Mouse (Mus musculus) kidney, adult 2 months (tissue): Measurements from ENCODE around the gene Wdr66.

Experiments used
- CTCF ChIP-seq: fragments of 200-500 bp; conservative IDR thresholded peaks from 2 replicates; pipeline ENCODE4 v1.5.1; 2011; ENCODE audit warnings: low read depth, mild to moderate bottlenecking, control low read depth, low read length, moderate library complexity, mixed read lengths; ENCODE audit not compliant: insufficient read depth, insufficient read length
- POLR2A ChIP-seq: fragments of 200-500 bp; IDR thresholded peaks from one replicate; pipeline ENCODE4 v1.6.1; 2011; ENCODE audit warnings: low read depth, low read length, control low read depth

DNA sequence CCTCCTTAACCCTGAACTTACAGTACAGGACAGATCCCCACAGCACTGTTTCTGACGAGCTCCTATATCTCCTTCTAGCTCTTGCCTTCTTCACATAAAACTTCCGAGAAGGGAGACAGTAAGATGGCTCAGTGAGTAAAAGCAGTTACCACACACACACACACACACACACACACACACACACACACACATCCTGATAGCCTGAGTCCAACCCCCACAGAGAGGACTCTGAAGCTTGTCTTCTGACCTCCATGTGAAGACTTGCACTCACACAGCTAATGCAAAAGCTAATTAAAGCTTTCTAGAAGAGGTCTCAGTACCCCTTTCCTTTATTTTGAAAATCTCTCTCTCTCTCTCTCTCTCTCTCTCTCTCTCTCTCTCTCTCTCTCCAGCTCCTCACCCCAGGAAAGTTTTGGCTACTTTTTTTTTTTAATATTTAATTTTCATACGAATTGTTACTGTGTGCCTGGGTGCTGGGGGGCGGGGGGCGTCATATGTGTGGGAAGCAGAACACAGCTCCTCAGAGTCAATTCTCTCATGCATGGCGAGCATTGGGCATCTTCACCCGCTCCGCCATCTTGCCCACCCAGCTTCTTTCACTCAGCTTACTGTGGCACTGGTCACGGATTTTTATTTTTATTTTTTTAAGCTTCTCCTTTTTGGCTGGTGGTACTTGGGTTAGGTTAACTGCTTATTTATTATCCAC, 24.9 kb downstream of the Wdr66 start:
- TF ChIP-seq CTCF = no peak
- no peak for TF ChIP-seq POLR2A
